ENCODE assay signal across 16 mouse cellular contexts in the genomic region with DNA sequence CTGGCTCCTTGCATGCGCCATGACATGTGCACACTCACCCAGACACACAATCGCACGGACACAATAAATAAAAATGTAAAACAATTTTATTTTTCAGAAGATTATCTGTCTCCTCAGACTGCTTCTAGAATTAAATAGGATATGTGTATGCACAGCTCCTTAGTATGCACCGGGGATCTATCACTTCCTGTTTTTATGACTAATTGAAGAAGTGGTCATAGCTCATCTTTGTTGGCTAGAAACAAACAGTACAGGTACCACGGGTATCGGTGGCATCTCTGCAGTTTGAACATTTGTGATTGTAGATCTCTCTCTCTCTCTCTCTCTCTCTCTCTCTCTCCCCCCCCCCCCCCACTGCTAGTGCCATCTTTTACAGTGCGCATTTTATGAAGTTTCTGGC.
"Had no signal": no experiment of that assay in that cellular context is flagged by ENCODE, and none has a peak within 500 bp of the region (broad histone marks: within the 10 kb centered on the region; RNA-seq: fewer than 3 reads in every experiment).

No protein-coding gene starts in this region.

- H3K36me3 ChIP-seq: midbrain, embryonic 10.5 days; midbrain, embryonic 12.5 days; neural tube, embryonic 13.5 days; neural tube, embryonic 15.5 days had no signal

- H3K27me3 ChIP-seq: midbrain, embryonic 12.5 days; neural tube, embryonic 13.5 days; neural tube, embryonic 15.5 days had no signal

- H3K27ac ChIP-seq: midbrain, embryonic 10.5 days; midbrain, embryonic 12.5 days; neural tube, embryonic 13.5 days; neural tube, embryonic 15.5 days had no signal

- ATAC-seq: midbrain, embryonic 16.5 days had no signal

- H3K9ac ChIP-seq: lung, embryonic 14.5 days; midbrain, embryonic 12.5 days; neural tube, embryonic 13.5 days; neural tube, embryonic 15.5 days had no signal

- H3K4me2 ChIP-seq: lung, embryonic 14.5 days; midbrain, embryonic 12.5 days; neural tube, embryonic 13.5 days; neural tube, embryonic 15.5 days had no signal

- H3K4me1 ChIP-seq: midbrain, embryonic 10.5 days; midbrain, embryonic 12.5 days; neural tube, embryonic 13.5 days had no signal

- H3K4me3 ChIP-seq: midbrain, embryonic 10.5 days; midbrain, embryonic 12.5 days; myocyte; neural tube, embryonic 13.5 days; neural tube, embryonic 15.5 days had no signal

- H3K9me3 ChIP-seq: midbrain, embryonic 10.5 days; midbrain, embryonic 12.5 days; neural tube, embryonic 13.5 days; neural tube, embryonic 15.5 days had no signal

- DNase-seq: lung, adult 18-20 months; lung, embryonic 14.5 days; lung, postnatal 10 days; lung, postnatal 4 days; midbrain, embryonic 14.5 days; retina, postnatal 1 day; right cerebral cortex, adult 18-20 months; thymus, adult 18-20 months; thymus, postnatal 14 days; thymus, postnatal 36 days had no signal
